ENCODE assay signal across 25 mouse cellular contexts in genomic region chr6:143866566-143866965, GRCm38 (mm10).
DNase-seq lines count a peak whose midpoint lies in the region; ATAC-seq lines count a peak whose summit lies in the region.
"Had no signal": no experiment of that assay in that cellular context is flagged by ENCODE, and none has a peak within 500 bp of the region (broad histone marks: within the 10 kb centered on the region; RNA-seq: fewer than 3 reads in every experiment).

No protein-coding gene starts in this region.

- peak overlapping the region; percentile 29; the same call in 1 of the 2 replicates for H3K4me2 ChIP-seq in heart, embryonic 11.5 days
- peak overlapping the region; percentile 35 for H3K4me2 ChIP-seq in heart, embryonic 14.5 days (ENCODE audit: low read length)
- H3K4me2 ChIP-seq: hindbrain, embryonic 12.5 days; hindbrain, embryonic 15.5 days; intestine, embryonic 15.5 days had no signal

- ATAC-seq in frontal cortex, adult (ENCODE audit: low TSS enrichment), result peak; percentile 51; the same call in 1 of the 2 replicates
- ATAC-seq in heart, embryonic 11.5 days (replicated peaks; ENCODE audit: insufficient number of reproducible peaks, low FRiP score, low TSS enrichment), result no peak
- no peak for ATAC-seq in heart, embryonic 14.5 days (ENCODE audit: insufficient number of reproducible peaks, insufficient read depth, low FRiP score, low read depth)
- ATAC-seq: forebrain, embryonic 14.5 days; Patski had no signal

- 23% methylated on average over 9 of the region's 9 CpGs for WGBS in heart, embryonic 11.5 days (ENCODE audit: insufficient replicate concordance)
- WGBS in heart, embryonic 14.5 days, result 19% methylated on average over 9 of the region's 9 CpGs

- H3K36me3 ChIP-seq in heart, embryonic 11.5 days (ENCODE audit: control insufficient read depth, insufficient read depth, low read length), result no peaks in the 10 kb centered on the region
- H3K36me3 ChIP-seq in heart, embryonic 14.5 days (ENCODE audit: control insufficient read depth, insufficient read depth, low read length), result no peaks in the 10 kb centered on the region
- H3K36me3 ChIP-seq: G1E; hindbrain, embryonic 12.5 days; hindbrain, embryonic 15.5 days; intestine, embryonic 15.5 days had no signal

- H3K9ac ChIP-seq in heart, embryonic 11.5 days (ENCODE audit: low read depth, low read length), result no peak overlapping the region
- no peak overlapping the region for H3K9ac ChIP-seq in heart, embryonic 14.5 days (ENCODE audit: low read length)
- H3K9ac ChIP-seq: hindbrain, embryonic 12.5 days; hindbrain, embryonic 15.5 days; intestine, embryonic 15.5 days had no signal

- H3K4me3 ChIP-seq in heart, embryonic 11.5 days (ENCODE audit: low read depth, low read length), result no peak overlapping the region
- H3K4me3 ChIP-seq in heart, embryonic 14.5 days (ENCODE audit: control insufficient read depth in 1 of 2, insufficient read depth in 1 of 2, low read depth in 1 of 2, low read length in 2 of 2), result no peak overlapping the region
- H3K4me3 ChIP-seq: forebrain, embryonic 10.5 days; gastrocnemius, adult 2 months; hindbrain, embryonic 12.5 days; hindbrain, embryonic 15.5 days; intestine, embryonic 15.5 days had no signal

- H3K27ac ChIP-seq in heart, embryonic 11.5 days (ENCODE audit: low read depth, low read length), result peak overlapping the region; percentile 41; the same call in 1 of the 2 replicates
- peak overlapping the region; percentile 47 to 57; a peak in 2 of 4 replicates for H3K27ac ChIP-seq in heart, embryonic 14.5 days (replicated peaks in 1 of 2; ENCODE audit: control insufficient read depth in 1 of 2, insufficient read depth in 1 of 2, low read depth in 2 of 2, low read length in 2 of 2)
- H3K27ac ChIP-seq: forebrain, embryonic 10.5 days; gastrocnemius, adult 2 months; hindbrain, embryonic 12.5 days; hindbrain, embryonic 15.5 days had no signal

- H3K9me3 ChIP-seq in heart, embryonic 11.5 days (replicated peaks; ENCODE audit: control insufficient read depth, low read length), result no peaks in the 10 kb centered on the region
- no peaks in the 10 kb centered on the region for H3K9me3 ChIP-seq in heart, embryonic 14.5 days (ENCODE audit: control insufficient read depth, low read length)
- H3K9me3 ChIP-seq: forebrain, embryonic 10.5 days; hindbrain, embryonic 12.5 days; hindbrain, embryonic 15.5 days; intestine, embryonic 15.5 days had no signal

- DNase-seq in frontal cortex, postnatal 14 days (ENCODE audit: low spot score in 2 of 2), result no peak
- DNase-seq in heart, adult 18-20 months, result no peak
- no peak for DNase-seq in heart, postnatal 25 days (ENCODE audit: low spot score)
- peak; percentile 15 for DNase-seq in yolk sac, embryonic 10.5 days (ENCODE audit: low spot score)
- DNase-seq: adrenal gland, postnatal 10 days; adrenal gland, postnatal 36 days; B cell, adult 2 months; cerebellum, adult 18-20 months; cerebellum, adult 9-10 months; cerebellum, postnatal 14 days; gastrocnemius, adult 2 months; gastrocnemius, postnatal 14 days; kidney, adult 18-20 months; kidney, adult 9 months had no signal

- intact Hi-C loops in heart, postnatal 25 days (cut with DNase I), result no loop called here

- H3K4me1 ChIP-seq in heart, embryonic 11.5 days (ENCODE audit: control insufficient read depth, insufficient read depth, low read length), result peaks cover 15% of the 10 kb centered on the region
- H3K4me1 ChIP-seq in heart, embryonic 14.5 days (ENCODE audit: control insufficient read depth in 2 of 2, insufficient read depth in 2 of 2, low read length in 2 of 2), result peaks cover 5 to 25% of the 10 kb centered on the region in 2 experiments
- H3K4me1 ChIP-seq: hindbrain, embryonic 12.5 days; hindbrain, embryonic 15.5 days had no signal

- no peaks in the 10 kb centered on the region for H3K27me3 ChIP-seq in heart, embryonic 11.5 days (ENCODE audit: control insufficient read depth, insufficient read depth, low read length)
- peaks cover 6% of the 10 kb centered on the region; the same call in 1 of the 2 replicates for H3K27me3 ChIP-seq in heart, embryonic 14.5 days (ENCODE audit: control insufficient read depth, insufficient read depth, low read length)
- H3K27me3 ChIP-seq: CH12.LX; hindbrain, embryonic 12.5 days; hindbrain, embryonic 15.5 days; intestine, embryonic 15.5 days; Patski had no signal
